Mouse (Mus musculus) left cerebral cortex, postnatal 4 days (tissue): ENCODE measurements around the gene Cntnap3. TPM values are rescaled to one million over a fixed set of nuclear protein-coding genes. Genes with fewer than 3 reads are reported as not detected.
"Not testable (repeated sequence)": the region's sequence is repeated elsewhere in the genome, so short reads cannot be mapped to it uniquely, and the experiment has no call there.

ENCODE experiments used
- DNase-seq: peaks from one replicate; pipeline ENCODE4 v3.0.0-alpha.2; 2022
- intact Hi-C: fragments of 180-260 bp; cut with DNase I; formaldehyde crosslinking; loops from one replicate; pipeline ENCODE4 v1.15.1; 2025
- total RNA-seq, 2 experiments: library from RNA; stranded (reverse); gene quantifications; 2 replicates each; pipeline ENCODE4 v1.2.3; 2021

The Cntnap3 gene
- 10 to 100 TPM; 13.8 to 13.9 TPM for total RNA-seq

DNA sequence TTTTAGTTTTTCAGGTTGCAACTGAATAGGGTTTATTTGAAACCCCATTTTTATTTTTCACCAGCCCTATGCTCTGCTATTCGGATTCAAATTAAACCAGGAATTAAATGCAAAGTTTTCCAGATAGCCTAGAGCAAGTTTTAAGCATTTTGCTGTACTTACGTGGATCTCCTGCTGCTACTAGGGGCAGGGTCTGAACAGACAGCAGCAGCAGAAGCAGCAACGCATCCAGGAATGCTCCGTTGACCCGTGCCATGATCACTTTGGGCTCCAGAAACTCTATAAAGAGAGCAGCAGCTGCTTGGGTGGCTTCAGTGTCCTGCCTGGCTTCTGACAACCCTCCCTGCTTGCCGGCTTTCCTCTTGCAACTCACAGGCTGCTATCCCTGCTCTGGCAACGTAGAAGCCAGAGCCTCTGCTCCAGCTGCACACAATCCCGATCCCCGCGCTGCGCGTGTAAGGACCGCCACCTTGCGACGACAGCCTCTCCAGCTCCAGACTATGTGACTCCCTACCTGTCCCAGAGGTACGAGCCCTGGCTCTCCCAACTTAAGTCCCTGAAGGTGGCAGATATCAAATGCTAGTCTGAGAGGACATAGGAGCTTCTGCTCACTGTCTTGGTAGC, at the start of gene Cntnap3:
TSS of gene Cntnap3 (minus strand) at position 371 of the 624 bp plus-strand sequence.
- intact Hi-C loops: loop anchor here (2.0 kb wide), 1 partner anchor 461 kb away; no protein-coding TSS in a partner anchor
- peak; percentile 36 for DNase-seq

DNA sequence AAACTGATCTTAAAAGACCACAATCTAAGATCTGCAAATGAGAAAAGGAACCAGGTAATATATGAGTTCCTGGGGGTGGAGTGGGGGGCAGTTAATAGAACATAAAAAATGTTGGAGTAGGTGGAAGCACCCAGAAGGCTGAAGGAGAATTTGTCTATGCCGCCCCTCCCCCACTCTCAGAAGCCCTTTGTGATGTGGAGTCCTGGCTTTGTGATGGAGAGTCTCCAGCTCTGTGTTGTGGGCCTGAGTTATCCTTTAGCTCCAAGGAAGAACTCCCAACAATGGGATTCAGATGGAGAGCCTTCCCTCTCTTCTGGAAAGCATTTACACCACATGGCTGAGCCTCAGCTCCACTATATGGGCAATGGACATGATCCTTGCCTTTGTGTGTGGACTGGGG, 13.4 kb upstream of the Cntnap3 start, which contains the start of gene Spata31:
TSS of gene Spata31 (plus strand) at position 216 of the 400 bp plus-strand sequence.
- DNase-seq: no peak
- intact Hi-C loops: no loop called here

GRCm38 (mm10) chr13:64903132-64903531, 623 bp downstream of the Cntnap3 start:
- DNase-seq: no peak
- intact Hi-C loops: no loop called here

- intact Hi-C loops: no loop called here
- DNase-seq: no peak
Measured at GRCm38 (mm10) chr13:64865397-64865796, 38.4 kb downstream of the Cntnap3 start.

DNA sequence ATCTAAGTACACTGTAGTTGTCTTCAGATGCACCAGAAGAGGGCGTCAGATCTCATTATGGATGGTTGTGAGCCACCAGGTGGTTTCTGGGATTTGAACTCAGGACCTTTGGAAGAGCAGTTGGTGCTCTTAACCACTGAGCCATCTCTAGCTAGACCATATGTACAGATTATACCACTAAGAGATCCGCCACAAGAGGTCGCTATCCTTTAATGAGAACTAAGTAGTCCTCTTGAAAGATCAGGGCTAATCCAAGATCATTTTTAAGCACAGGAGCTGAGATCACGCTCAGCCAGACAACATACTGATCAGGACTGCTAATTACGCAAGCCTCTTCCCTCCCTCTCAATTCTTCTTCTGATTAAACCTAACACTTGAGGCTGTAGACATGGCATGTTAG, 78.9 kb downstream of the Cntnap3 start:
- intact Hi-C loops: not testable (repeated sequence)
- DNase-seq: peak; percentile 1

DNA sequence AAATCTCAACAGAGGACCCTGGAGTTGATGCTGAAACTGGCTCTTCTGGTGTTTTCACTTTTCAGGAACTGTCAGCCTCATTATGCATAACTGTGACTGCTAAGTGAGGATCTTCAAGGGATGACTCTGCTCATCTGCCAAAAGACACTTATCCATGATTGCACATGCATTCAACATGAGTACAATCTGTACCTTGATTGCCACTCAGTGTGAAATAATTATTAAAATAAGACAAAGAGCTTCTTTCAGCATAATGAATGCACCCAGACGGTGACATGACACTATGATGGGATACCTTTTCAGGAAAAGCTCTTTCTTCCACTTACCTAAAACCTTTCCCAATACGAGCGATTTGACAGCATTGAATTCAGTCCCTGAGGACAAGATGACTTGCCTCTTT, 158.4 kb downstream of the Cntnap3 start:
- no peak for DNase-seq
- intact Hi-C loops: no loop called here

DNA sequence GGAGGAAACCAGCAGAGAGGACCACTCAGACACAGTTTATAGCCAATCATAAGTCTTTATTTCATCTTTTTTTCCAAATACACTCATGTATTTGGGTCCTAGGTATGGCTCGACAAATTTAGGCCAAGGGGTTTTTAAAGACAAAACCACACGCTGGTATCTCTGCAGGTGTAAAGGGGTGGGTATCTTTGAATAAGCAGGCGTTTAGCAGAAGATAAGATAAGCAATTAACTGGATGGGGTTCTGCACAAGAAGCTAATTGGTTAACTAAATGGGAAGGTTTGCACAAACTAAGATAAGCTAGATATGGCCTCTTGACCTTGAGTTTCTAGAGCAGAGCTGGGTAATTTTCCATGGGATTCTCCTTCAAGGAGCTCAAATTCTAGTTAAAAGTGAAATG, 171.5 kb downstream of the Cntnap3 start:
- no peak for DNase-seq
- intact Hi-C loops: no loop called here

DNA sequence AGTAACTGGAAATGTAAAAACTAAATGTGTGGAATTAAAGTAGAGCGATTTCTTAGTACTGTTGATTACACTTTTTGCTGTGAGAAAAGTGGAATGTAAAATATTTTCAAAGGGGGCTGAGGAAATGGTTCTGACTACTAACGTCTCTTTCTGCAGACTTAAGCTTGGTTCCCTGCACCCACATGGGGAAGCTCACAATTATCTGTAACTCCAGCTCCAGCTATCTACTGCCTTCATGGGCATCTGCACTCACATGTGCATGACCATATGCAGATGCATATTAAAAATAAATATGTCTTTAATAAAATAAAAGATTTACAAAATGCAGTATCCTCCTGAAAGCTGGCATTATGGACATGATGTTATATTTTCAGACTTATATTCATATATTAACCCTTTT, 187.0 kb downstream of the Cntnap3 start:
- intact Hi-C loops: no loop called here

GRCm38 (mm10) chr13:64692463-64692862, 211.3 kb downstream of the Cntnap3 start:
- intact Hi-C loops: no loop called here
- DNase-seq: no peak

More for the DNA sequence above, 187.0 kb downstream of the Cntnap3 start:
- no peak for DNase-seq

Other genes starting within 250 kb of the Cntnap3 start
- gene Spata31, start 13.5 kb upstream of the Cntnap3 start, total RNA-seq: not detected
- gene Spata31d1c, start 129.1 kb upstream of the Cntnap3 start, total RNA-seq: not detected
- not detected for gene Prss47, start 148.8 kb upstream of the Cntnap3 start, total RNA-seq
- 10 to 100 TPM; 27.3 to 29.6 TPM for gene Mfsd14b, start 209.0 kb upstream of the Cntnap3 start, total RNA-seq
- not detected for gene Olfr465-ps1, start 234.1 kb upstream of the Cntnap3 start, total RNA-seq
- gene Olfr466, start 246.3 kb upstream of the Cntnap3 start, total RNA-seq: not detected